15 mouse cellular contexts compared by ENCODE assay signal in genomic region chr16:95682431-95682892, GRCm38 (mm10). TPM values are rescaled to one million over a fixed set of nuclear protein-coding genes. Genes with fewer than 3 reads are reported as not detected.
DNase-seq lines count a peak whose midpoint lies in the region; ATAC-seq and TF ChIP-seq lines count a peak whose summit lies in the region.
"Had no signal": no experiment of that assay in that cellular context is flagged by ENCODE, and none has a peak within 500 bp of the region (broad histone marks: within the 10 kb centered on the region; RNA-seq: fewer than 3 reads in every experiment).

No protein-coding gene starts in this region.

- no peak overlapping the region for H3K4me2 ChIP-seq in embryonic facial prominence, embryonic 15.5 days (replicated peaks)
- H3K4me2 ChIP-seq in intestine, embryonic 16.5 days (ENCODE audit: low read depth, low read length): no peak overlapping the region
- no peak overlapping the region for H3K4me2 ChIP-seq in liver, embryonic 16.5 days (ENCODE audit: low read depth, low read length)
- no peak overlapping the region for H3K4me2 ChIP-seq in midbrain, embryonic 13.5 days (replicated peaks)
- H3K4me2 ChIP-seq: midbrain, embryonic 11.5 days had no signal

- H3K4me1 ChIP-seq in embryonic facial prominence, embryonic 15.5 days: peaks cover 4% of the 10 kb centered on the region; the same call in 1 of the 2 replicates
- H3K4me1 ChIP-seq in embryonic facial prominence, embryonic 10.5 days: peaks cover 19% of the 10 kb centered on the region
- H3K4me1 ChIP-seq in intestine, embryonic 16.5 days (ENCODE audit: control insufficient read depth, insufficient read depth, low read length): peaks cover 20% of the 10 kb centered on the region
- peaks cover 4% of the 10 kb centered on the region for H3K4me1 ChIP-seq in liver, embryonic 16.5 days (ENCODE audit: control insufficient read depth, low read depth, low read length)
- no peaks in the 10 kb centered on the region for H3K4me1 ChIP-seq in thymus, adult 2 months (replicated peaks; ENCODE audit: control insufficient read depth, insufficient read depth, low read length)
- H3K4me1 ChIP-seq in midbrain, embryonic 13.5 days (replicated peaks): 0 out of 2 replicates have a peak, but pooled peaks cover 5% of the 10 kb centered on the region

- no peak overlapping the region for H3K4me3 ChIP-seq in embryonic facial prominence, embryonic 15.5 days (replicated peaks)
- H3K4me3 ChIP-seq in embryonic facial prominence, embryonic 10.5 days: no peak overlapping the region
- H3K4me3 ChIP-seq in intestine, embryonic 16.5 days (ENCODE audit: low read length): no peak overlapping the region
- H3K4me3 ChIP-seq in liver, embryonic 16.5 days (ENCODE audit: low read depth, low read length): no peak overlapping the region
- no peak overlapping the region for H3K4me3 ChIP-seq in thymus, adult 2 months (ENCODE audit: control insufficient read depth, insufficient read depth, low read length)
- H3K4me3 ChIP-seq in midbrain, embryonic 13.5 days (replicated peaks): no peak overlapping the region
- H3K4me3 ChIP-seq: myocyte had no signal

- no peak overlapping the region for H3K27ac ChIP-seq in embryonic facial prominence, embryonic 15.5 days (replicated peaks)
- H3K27ac ChIP-seq in embryonic facial prominence, embryonic 10.5 days (replicated peaks): no peak overlapping the region
- peak overlapping the region; percentile 75 for H3K27ac ChIP-seq in intestine, embryonic 16.5 days (ENCODE audit: low read length)
- peak overlapping the region; percentile 77 for H3K27ac ChIP-seq in liver, embryonic 16.5 days (ENCODE audit: low read length)
- no peak overlapping the region for H3K27ac ChIP-seq in thymus, adult 2 months (ENCODE audit: control insufficient read depth, insufficient read depth, low read length)
- H3K27ac ChIP-seq in midbrain, embryonic 13.5 days: no peak overlapping the region

- H3K27me3 ChIP-seq in embryonic facial prominence, embryonic 15.5 days: no peaks in the 10 kb centered on the region
- no peaks in the 10 kb centered on the region for H3K27me3 ChIP-seq in embryonic facial prominence, embryonic 10.5 days (replicated peaks; ENCODE audit: low read depth, poor library complexity, severe bottlenecking)
- H3K27me3 ChIP-seq in intestine, embryonic 16.5 days (replicated peaks; ENCODE audit: control insufficient read depth, insufficient read depth, low read length): no peaks in the 10 kb centered on the region
- H3K27me3 ChIP-seq in liver, embryonic 16.5 days (ENCODE audit: control insufficient read depth, insufficient read depth, low read depth, low read length): no peaks in the 10 kb centered on the region
- no peaks in the 10 kb centered on the region for H3K27me3 ChIP-seq in thymus, adult 2 months (ENCODE audit: control insufficient read depth, insufficient read depth, low read length)
- H3K27me3 ChIP-seq in midbrain, embryonic 13.5 days: no peaks in the 10 kb centered on the region

- no peaks in the 10 kb centered on the region for H3K36me3 ChIP-seq in embryonic facial prominence, embryonic 15.5 days
- no peaks in the 10 kb centered on the region for H3K36me3 ChIP-seq in embryonic facial prominence, embryonic 10.5 days (replicated peaks)
- H3K36me3 ChIP-seq in intestine, embryonic 16.5 days (ENCODE audit: control insufficient read depth, insufficient read depth, low read length): no peaks in the 10 kb centered on the region
- H3K36me3 ChIP-seq in liver, embryonic 16.5 days (ENCODE audit: control insufficient read depth, insufficient read depth): no peaks in the 10 kb centered on the region
- no peaks in the 10 kb centered on the region for H3K36me3 ChIP-seq in thymus, adult 2 months (ENCODE audit: control insufficient read depth, insufficient read depth, low read length)
- H3K36me3 ChIP-seq in midbrain, embryonic 13.5 days: no peaks in the 10 kb centered on the region

- WGBS in embryonic facial prominence, embryonic 15.5 days: 79% methylated on average over 6 of the region's 6 CpGs
- 87% methylated on average over 6 of the region's 6 CpGs for WGBS in embryonic facial prominence, embryonic 10.5 days
- 66% methylated on average over 6 of the region's 6 CpGs for WGBS in intestine, embryonic 16.5 days
- 53% methylated on average over 6 of the region's 6 CpGs for WGBS in liver, embryonic 16.5 days (ENCODE audit: insufficient replicate concordance)
- 90% methylated on average over 6 of the region's 6 CpGs for WGBS in thymus, adult 2 months
- WGBS in midbrain, embryonic 13.5 days: 94% methylated on average over 6 of the region's 6 CpGs

- no peak for TF ChIP-seq CTCF in thymus, adult 2 months (IDR thresholded peaks at IDR 0.05; ENCODE audit: borderline replicate concordance, control insufficient read depth, extremely low read depth, insufficient read depth, low read length, poor library complexity)

- H3K9me3 ChIP-seq in embryonic facial prominence, embryonic 15.5 days (replicated peaks): no peaks in the 10 kb centered on the region
- H3K9me3 ChIP-seq in embryonic facial prominence, embryonic 10.5 days: no peaks in the 10 kb centered on the region
- H3K9me3 ChIP-seq in intestine, embryonic 16.5 days (ENCODE audit: control insufficient read depth, low read length): no peaks in the 10 kb centered on the region
- no peaks in the 10 kb centered on the region for H3K9me3 ChIP-seq in liver, embryonic 16.5 days (replicated peaks; ENCODE audit: control insufficient read depth, low read length)
- H3K9me3 ChIP-seq in midbrain, embryonic 13.5 days: no peaks in the 10 kb centered on the region

- peak; percentile 24; the same call in 1 of the 2 replicates for ATAC-seq in embryonic facial prominence, embryonic 15.5 days (ENCODE audit: insufficient number of reproducible peaks, low FRiP score, low TSS enrichment, low read depth)
- ATAC-seq in intestine, embryonic 16.5 days: peak; percentile 89
- ATAC-seq in liver, embryonic 16.5 days (ENCODE audit: low read depth): peak; percentile 88
- ATAC-seq in midbrain, embryonic 13.5 days: no peak
- ATAC-seq: inflammation-experienced regulatory T-cells, adult 6 months had no signal

- no peak overlapping the region for H3K9ac ChIP-seq in embryonic facial prominence, embryonic 15.5 days
- no peak overlapping the region for H3K9ac ChIP-seq in intestine, embryonic 16.5 days (ENCODE audit: low read depth, low read length)
- no peak overlapping the region for H3K9ac ChIP-seq in liver, embryonic 16.5 days (ENCODE audit: low read depth, low read length)
- H3K9ac ChIP-seq in midbrain, embryonic 13.5 days (replicated peaks): no peak overlapping the region

- no peak for TF ChIP-seq POLR2A in thymus, adult 2 months (IDR thresholded peaks at IDR 0.05; ENCODE audit: control insufficient read depth, extremely low read depth, insufficient read depth, low read length, poor library complexity)

- DNase-seq in embryonic facial prominence, embryonic 10.5 days (ENCODE audit: low spot score): no peak
- DNase-seq in kidney, adult 9 months: peak; percentile 85
- no peak for DNase-seq in kidney, postnatal 14 days
- DNase-seq in thymus, adult 2 months: no peak
- DNase-seq: adrenal gland, adult 8-10 months; cerebellum, postnatal 10 days; layer of hippocampus, postnatal 36 days; thymus, postnatal 25 days had no signal

RNA-seq across cellular contexts. Expression of gene Ets2, which starts 19.4 kb away (rescaled TPM):
- polyA plus RNA-seq in embryonic facial prominence, embryonic 15.5 days (2015; fragmentation: Nextera tagmentation; extraction: Ambion mirVana): 84.3 and 92.0 TPM in 2 replicates
- polyA plus RNA-seq in embryonic facial prominence, embryonic 10.5 days (2016; fragmentation: Nextera tagmentation; extraction: Ambion mirVana): 32.6 and 33.2 TPM in 2 replicates
- polyA plus RNA-seq in intestine, embryonic 16.5 days (2015; fragmentation: Nextera tagmentation; extraction: Ambion mirVana): 58.6 and 59.8 TPM in 2 replicates
- polyA plus RNA-seq in liver, embryonic 16.5 days (2015; fragmentation: Nextera tagmentation; extraction: Ambion mirVana): 13.6 and 15.8 TPM in 2 replicates
- polyA plus RNA-seq in thymus, adult 2 months (2012; rRNA removed): 343 and 598 TPM in 2 replicates
- 12.1 and 13.2 TPM in 2 replicates for polyA plus RNA-seq in midbrain, embryonic 13.5 days (2015; fragmentation: Nextera tagmentation; extraction: Ambion mirVana)

Comparison
In these comparisons a context has a peak if more than half of its experiments do, and no peak if none do; other contexts are left out.
1. H3K27ac ChIP-seq: peak in intestine, embryonic 16.5 days (single experiment) and liver, embryonic 16.5 days (single experiment); none in embryonic facial prominence, embryonic 15.5 days (single experiment), embryonic facial prominence, embryonic 10.5 days (single experiment), thymus, adult 2 months (single experiment) and midbrain, embryonic 13.5 days (single experiment).